Mouse (Mus musculus): ENCODE results near the gene Dlgap4. TPM values are rescaled to one million over a fixed set of nuclear protein-coding genes. Genes with fewer than 3 reads are reported as not detected.

Gene Dlgap4
- polyA plus RNA-seq, 1 experiment from 2014 or later, result 50.0 TPM

DNA sequence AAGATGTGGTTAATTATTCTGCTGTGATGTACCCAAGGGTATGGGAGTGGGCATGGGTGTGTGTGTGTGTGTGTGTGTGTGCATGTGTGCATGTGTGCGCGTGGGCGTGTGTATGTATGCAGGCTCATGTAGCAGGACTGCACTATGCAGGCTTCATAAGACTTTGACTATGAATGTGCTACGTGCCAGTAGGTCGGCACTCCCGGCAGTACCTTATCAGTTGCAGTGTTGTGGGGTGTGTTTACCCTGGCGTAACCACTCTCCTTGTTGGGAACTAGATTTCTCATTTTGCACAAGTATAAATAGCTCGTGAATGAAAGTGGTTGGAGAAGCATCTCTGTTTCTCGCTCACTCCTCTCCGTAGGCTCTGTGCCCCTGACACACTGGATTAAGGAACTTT is 30.6 kb upstream of the Dlgap4 start:
- peaks cover 5% of the 10 kb centered on the region; the same call in 1 of the 2 replicates for H3K27me3 ChIP-seq (replicated peaks; ENCODE audit: control insufficient read depth, insufficient read depth, low read length)
- H3K27ac ChIP-seq (ENCODE audit: low read depth, low read length), result no peak overlapping the region
- H3K4me3 ChIP-seq (ENCODE audit: low read depth, low read length), result no peak overlapping the region
- DNase-seq (ENCODE audit: low spot score), result no peak
- no peaks in the 10 kb centered on the region for H3K9me3 ChIP-seq (ENCODE audit: control insufficient read depth, low read length)
- H3K9ac ChIP-seq (ENCODE audit: low read depth, low read length), result no peak overlapping the region
- 70% methylated on average over 10 of the region's 10 CpGs for WGBS
- H3K36me3 ChIP-seq (ENCODE audit: control insufficient read depth, insufficient read depth, low read length), result no peaks in the 10 kb centered on the region
- no peak overlapping the region for H3K4me2 ChIP-seq
- no peaks in the 10 kb centered on the region for H3K4me1 ChIP-seq (replicated peaks; ENCODE audit: control insufficient read depth, insufficient read depth, low read length)
- no peak for ATAC-seq (replicated peaks; ENCODE audit: low FRiP score)

DNA sequence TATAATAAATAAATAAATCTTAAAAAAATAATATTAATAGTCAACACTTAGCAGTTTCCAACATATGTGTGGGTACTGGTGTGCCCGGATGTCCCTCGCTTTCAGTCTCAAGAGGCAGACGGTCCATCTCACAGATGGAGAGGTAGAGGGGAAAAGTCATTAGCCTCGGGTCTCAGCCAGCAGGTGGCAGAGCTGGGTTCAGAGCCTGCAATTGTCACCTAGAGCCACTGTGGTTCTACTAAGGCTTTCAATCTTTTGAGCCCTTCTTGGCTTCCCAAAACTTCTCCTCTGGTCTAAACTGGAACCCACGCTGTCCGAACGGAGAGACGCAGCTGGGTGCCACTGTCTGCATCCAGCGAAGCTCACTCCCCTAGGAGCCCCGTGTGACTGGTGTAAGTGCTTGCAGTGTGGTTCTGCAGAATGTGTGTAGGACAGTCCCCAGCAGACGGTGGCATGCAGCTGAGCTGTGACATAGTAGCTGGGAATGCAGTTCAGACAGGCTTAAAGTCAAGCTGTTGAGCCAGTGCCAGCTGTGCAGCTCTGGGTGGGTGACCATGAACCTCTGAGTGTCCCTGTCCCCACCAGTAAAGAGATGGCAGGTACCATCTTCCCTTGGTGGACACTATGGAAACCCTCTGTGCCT is 29.2 kb upstream of the Dlgap4 start:
- Histone ChIP-seq H3K27me3 (replicated peaks; ENCODE audit: control insufficient read depth, insufficient read depth, low read length) (peaks cover 5% of the 10 kb centered on the region; the same call in 1 of the 2 replicates), H3K9ac (ENCODE audit: low read depth, low read length) (no peak overlapping the region), H3K4me3 (ENCODE audit: low read depth, low read length) (no peak overlapping the region), H3K4me1 (replicated peaks; ENCODE audit: control insufficient read depth, insufficient read depth, low read length) (no peaks in the 10 kb centered on the region), H3K27ac (ENCODE audit: low read depth, low read length) (no peak overlapping the region), H3K36me3 (ENCODE audit: control insufficient read depth, insufficient read depth, low read length) (no peaks in the 10 kb centered on the region), H3K9me3 (ENCODE audit: control insufficient read depth, low read length) (no peaks in the 10 kb centered on the region), H3K4me2 (no peak overlapping the region)
- DNase-seq (ENCODE audit: low spot score) (no peak), ATAC-seq (replicated peaks; ENCODE audit: low FRiP score) (no peak)
- 53% methylated on average over 11 of the region's 11 CpGs for WGBS

DNA sequence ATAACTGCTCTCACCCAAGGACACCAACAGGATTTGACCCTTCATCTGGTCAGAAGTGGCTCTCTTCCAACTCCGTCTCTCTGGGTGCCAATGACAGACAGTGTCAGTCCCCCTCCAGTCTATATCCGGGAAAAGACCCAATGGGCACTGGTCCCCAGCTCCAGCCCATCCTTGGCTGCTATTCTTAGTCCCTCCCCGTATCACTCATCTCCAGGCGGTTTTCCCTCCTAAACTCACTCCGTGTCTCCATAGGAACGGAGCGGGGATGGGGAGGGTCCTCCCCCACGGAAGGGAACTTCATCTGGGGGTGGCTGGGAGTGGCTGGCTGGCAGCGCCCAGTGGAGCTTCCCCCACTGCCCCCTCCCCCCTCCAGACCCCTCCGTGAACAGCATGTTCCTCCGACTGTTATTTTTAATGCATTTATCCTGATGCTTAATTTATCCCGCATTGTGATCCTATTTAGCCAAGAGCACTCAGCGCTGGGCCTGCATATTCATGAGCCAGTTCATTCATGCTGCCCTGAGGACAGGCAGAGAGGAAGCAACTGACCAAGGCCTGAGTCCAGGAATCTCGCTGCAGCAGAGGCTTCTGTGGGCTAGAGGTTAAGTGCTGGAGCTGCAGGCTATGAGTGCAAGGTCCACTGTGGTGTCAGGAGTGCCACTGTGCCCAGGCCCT is 28.6 kb upstream of the Dlgap4 start:
- H3K4me2 ChIP-seq, result no peak overlapping the region
- no peak for DNase-seq (ENCODE audit: low spot score)
- 55% methylated on average over 14 of the region's 14 CpGs for WGBS
- H3K4me3 ChIP-seq (ENCODE audit: low read depth, low read length), result no peak overlapping the region
- no peak overlapping the region for H3K9ac ChIP-seq (ENCODE audit: low read depth, low read length)
- H3K4me1 ChIP-seq (replicated peaks; ENCODE audit: control insufficient read depth, insufficient read depth, low read length), result no peaks in the 10 kb centered on the region
- ATAC-seq (replicated peaks; ENCODE audit: low FRiP score), result no peak
- H3K27me3 ChIP-seq (replicated peaks; ENCODE audit: control insufficient read depth, insufficient read depth, low read length), result peaks cover 5% of the 10 kb centered on the region; the same call in 1 of the 2 replicates
- H3K36me3 ChIP-seq (ENCODE audit: control insufficient read depth, insufficient read depth, low read length), result no peaks in the 10 kb centered on the region
- H3K27ac ChIP-seq (ENCODE audit: low read depth, low read length), result no peak overlapping the region
- H3K9me3 ChIP-seq (ENCODE audit: control insufficient read depth, low read length), result no peaks in the 10 kb centered on the region

DNA sequence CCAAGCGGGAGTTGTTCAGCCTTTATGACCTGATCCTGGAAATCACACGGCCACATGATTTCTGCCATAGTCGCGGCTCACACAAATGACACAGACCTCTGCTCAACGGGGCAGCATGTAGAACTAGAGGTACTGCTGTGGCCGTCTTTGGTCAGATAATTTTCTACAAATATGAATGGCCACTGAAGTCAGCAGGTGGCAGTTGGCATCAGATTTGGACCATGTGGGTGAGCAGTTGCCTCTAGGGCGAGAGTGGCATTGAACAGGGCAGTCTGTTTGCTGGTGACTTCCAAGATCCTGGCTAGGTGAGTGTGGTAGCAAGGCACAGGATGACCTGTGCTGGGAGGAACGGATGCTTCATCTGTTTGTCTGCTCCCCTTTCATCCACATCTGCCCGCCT is 24.0 kb upstream of the Dlgap4 start:
- no peak overlapping the region for H3K9ac ChIP-seq (ENCODE audit: low read depth, low read length)
- H3K4me2 ChIP-seq, result no peak overlapping the region
- H3K36me3 ChIP-seq (ENCODE audit: control insufficient read depth, insufficient read depth, low read length), result no peaks in the 10 kb centered on the region
- no peak for ATAC-seq (replicated peaks; ENCODE audit: low FRiP score)
- no peak overlapping the region for H3K27ac ChIP-seq (ENCODE audit: low read depth, low read length)
- DNase-seq (ENCODE audit: low spot score), result no peak
- H3K4me3 ChIP-seq (ENCODE audit: low read depth, low read length), result no peak overlapping the region
- 90% methylated on average over 9 of the region's 9 CpGs for WGBS
- H3K9me3 ChIP-seq (ENCODE audit: control insufficient read depth, low read length), result no peaks in the 10 kb centered on the region
- H3K4me1 ChIP-seq (replicated peaks; ENCODE audit: control insufficient read depth, insufficient read depth, low read length), result no peaks in the 10 kb centered on the region
- H3K27me3 ChIP-seq (replicated peaks; ENCODE audit: control insufficient read depth, insufficient read depth, low read length), result no peaks in the 10 kb centered on the region

DNA sequence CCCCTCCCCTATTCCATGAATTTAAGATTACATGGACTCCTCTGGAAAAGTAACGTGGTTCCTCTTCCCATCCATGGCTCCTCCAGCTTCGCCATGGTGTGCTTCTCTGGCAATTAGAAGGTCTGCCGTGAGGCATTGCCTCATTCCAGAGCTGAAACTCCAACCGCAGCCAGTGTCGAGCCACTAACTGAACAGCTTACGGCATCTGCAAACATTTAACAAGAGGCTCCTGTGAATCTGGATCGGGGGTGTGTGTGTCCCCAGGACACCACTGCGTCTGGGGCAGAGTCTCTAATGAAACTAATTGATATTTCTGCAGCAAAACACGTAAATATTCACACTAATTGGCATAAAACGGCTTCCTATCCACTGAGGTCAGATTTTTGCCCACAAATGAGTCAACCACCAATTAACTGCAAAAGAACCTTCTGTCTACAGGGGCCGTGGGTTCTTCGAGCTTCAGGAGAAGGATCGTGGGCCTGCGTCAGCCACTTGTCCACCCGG is 18.5 kb upstream of the Dlgap4 start:
- ATAC-seq (replicated peaks; ENCODE audit: low FRiP score), result no peak
- WGBS, result 65% methylated on average over 15 of the region's 15 CpGs
- no peaks in the 10 kb centered on the region for H3K27me3 ChIP-seq (replicated peaks; ENCODE audit: control insufficient read depth, insufficient read depth, low read length)
- no peaks in the 10 kb centered on the region for H3K4me1 ChIP-seq (replicated peaks; ENCODE audit: control insufficient read depth, insufficient read depth, low read length)
- H3K4me2 ChIP-seq, result no peak overlapping the region
- no peak overlapping the region for H3K27ac ChIP-seq (ENCODE audit: low read depth, low read length)
- no peaks in the 10 kb centered on the region for H3K9me3 ChIP-seq (ENCODE audit: control insufficient read depth, low read length)
- no peak for DNase-seq (ENCODE audit: low spot score)
- H3K4me3 ChIP-seq (ENCODE audit: low read depth, low read length), result no peak overlapping the region
- H3K36me3 ChIP-seq (ENCODE audit: control insufficient read depth, insufficient read depth, low read length), result no peaks in the 10 kb centered on the region
- no peak overlapping the region for H3K9ac ChIP-seq (ENCODE audit: low read depth, low read length)

DNA sequence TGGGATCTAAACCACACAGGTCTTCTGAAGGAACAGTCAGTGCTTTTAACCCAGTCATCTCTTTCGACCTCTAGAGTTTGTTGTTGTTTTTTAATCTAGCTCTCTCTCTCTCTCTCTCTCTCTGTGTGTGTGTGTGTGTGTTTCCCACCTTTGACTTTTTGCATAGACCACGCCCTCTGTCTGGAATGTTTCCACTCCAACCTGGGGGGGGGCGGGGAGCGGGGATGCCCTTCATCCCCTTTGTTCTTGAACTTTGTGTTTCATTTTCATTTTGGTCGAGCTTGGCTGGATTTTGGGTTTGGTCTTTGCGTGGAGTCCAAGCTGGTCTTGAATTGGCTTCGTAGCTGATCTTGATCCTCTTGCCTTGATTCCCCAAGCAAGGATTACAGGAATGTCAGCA is 10.9 kb upstream of the Dlgap4 start:
- DNase-seq (ENCODE audit: low spot score) (no peak), ATAC-seq (replicated peaks; ENCODE audit: low FRiP score) (no peak)
- Histone ChIP-seq H3K9me3 (ENCODE audit: control insufficient read depth, low read length) (no peaks in the 10 kb centered on the region), H3K27me3 (replicated peaks; ENCODE audit: control insufficient read depth, insufficient read depth, low read length) (no peaks in the 10 kb centered on the region), H3K27ac (ENCODE audit: low read depth, low read length) (no peak overlapping the region), H3K36me3 (ENCODE audit: control insufficient read depth, insufficient read depth, low read length) (no peaks in the 10 kb centered on the region), H3K4me2 (no peak overlapping the region), H3K4me3 (ENCODE audit: low read depth, low read length) (no peak overlapping the region), H3K9ac (ENCODE audit: low read depth, low read length) (no peak overlapping the region), H3K4me1 (replicated peaks; ENCODE audit: control insufficient read depth, insufficient read depth, low read length) (no peaks in the 10 kb centered on the region)
- 68% methylated on average over 7 of the region's 7 CpGs for WGBS

DNA sequence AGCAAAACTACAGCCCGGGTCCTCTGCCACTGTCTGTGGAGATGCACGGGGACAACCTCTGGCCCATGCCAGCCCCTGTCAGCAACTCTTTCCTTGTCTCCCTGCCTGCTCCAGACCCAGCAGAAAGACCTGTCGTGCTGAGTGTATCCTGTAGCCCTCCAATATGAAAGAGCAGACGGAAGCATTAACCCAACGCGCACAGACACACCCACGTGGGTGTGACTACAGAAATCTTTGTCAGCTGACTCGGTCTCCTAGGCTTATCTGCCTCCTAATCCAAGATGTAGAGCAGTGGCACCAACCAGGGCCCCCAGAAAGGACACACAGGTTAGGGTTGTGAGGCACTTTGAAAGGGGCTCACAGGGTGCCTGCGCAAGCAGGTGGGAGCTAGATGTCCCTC is 9.8 kb upstream of the Dlgap4 start:
- no peak overlapping the region for H3K4me3 ChIP-seq (ENCODE audit: low read depth, low read length)
- H3K9ac ChIP-seq (ENCODE audit: low read depth, low read length), result no peak overlapping the region
- DNase-seq (ENCODE audit: low spot score) (no peak), ATAC-seq (replicated peaks; ENCODE audit: low FRiP score) (no peak)
- 73% methylated on average over 9 of the region's 9 CpGs for WGBS
- H3K4me1 ChIP-seq (replicated peaks; ENCODE audit: control insufficient read depth, insufficient read depth, low read length), result no peaks in the 10 kb centered on the region
- no peak overlapping the region for H3K27ac ChIP-seq (ENCODE audit: low read depth, low read length)
- H3K36me3 ChIP-seq (ENCODE audit: control insufficient read depth, insufficient read depth, low read length), result no peaks in the 10 kb centered on the region
- H3K27me3 ChIP-seq (replicated peaks; ENCODE audit: control insufficient read depth, insufficient read depth, low read length), result peaks cover 8% of the 10 kb centered on the region
- H3K4me2 ChIP-seq, result no peak overlapping the region
- H3K9me3 ChIP-seq (ENCODE audit: control insufficient read depth, low read length), result no peaks in the 10 kb centered on the region

DNA sequence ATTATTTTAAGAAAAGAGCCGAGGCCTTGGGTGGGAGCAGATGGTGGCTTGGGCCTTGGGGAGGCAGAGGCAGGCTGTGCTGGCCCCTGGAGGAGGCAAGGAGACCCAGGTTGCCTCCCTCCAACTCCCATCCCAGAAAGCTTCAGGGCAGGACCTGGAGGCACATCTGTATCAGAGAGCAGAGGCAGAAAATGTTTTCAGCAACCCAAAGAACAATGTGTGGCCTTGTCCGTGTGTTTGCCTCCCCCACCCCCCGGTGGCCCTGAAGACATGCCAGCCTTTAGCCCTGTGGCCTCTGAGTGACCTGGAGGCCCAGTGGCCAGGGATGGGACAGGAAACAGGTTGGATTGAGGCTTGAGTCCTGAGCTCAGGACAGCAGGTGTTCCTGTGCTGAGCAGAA is 8.4 kb upstream of the Dlgap4 start:
- H3K27ac ChIP-seq (ENCODE audit: low read depth, low read length), result no peak overlapping the region
- H3K36me3 ChIP-seq (ENCODE audit: control insufficient read depth, insufficient read depth, low read length), result no peaks in the 10 kb centered on the region
- DNase-seq (ENCODE audit: low spot score), result no peak
- no peak overlapping the region for H3K4me2 ChIP-seq
- H3K9ac ChIP-seq (ENCODE audit: low read depth, low read length), result no peak overlapping the region
- peaks cover 19% of the 10 kb centered on the region for H3K27me3 ChIP-seq (replicated peaks; ENCODE audit: control insufficient read depth, insufficient read depth, low read length)
- ATAC-seq (replicated peaks; ENCODE audit: low FRiP score), result no peak
- H3K4me1 ChIP-seq (replicated peaks; ENCODE audit: control insufficient read depth, insufficient read depth, low read length), result no peaks in the 10 kb centered on the region
- WGBS, result 55% methylated on average over 3 of the region's 3 CpGs
- no peak overlapping the region for H3K4me3 ChIP-seq (ENCODE audit: low read depth, low read length)
- H3K9me3 ChIP-seq (ENCODE audit: control insufficient read depth, low read length), result no peaks in the 10 kb centered on the region

DNA sequence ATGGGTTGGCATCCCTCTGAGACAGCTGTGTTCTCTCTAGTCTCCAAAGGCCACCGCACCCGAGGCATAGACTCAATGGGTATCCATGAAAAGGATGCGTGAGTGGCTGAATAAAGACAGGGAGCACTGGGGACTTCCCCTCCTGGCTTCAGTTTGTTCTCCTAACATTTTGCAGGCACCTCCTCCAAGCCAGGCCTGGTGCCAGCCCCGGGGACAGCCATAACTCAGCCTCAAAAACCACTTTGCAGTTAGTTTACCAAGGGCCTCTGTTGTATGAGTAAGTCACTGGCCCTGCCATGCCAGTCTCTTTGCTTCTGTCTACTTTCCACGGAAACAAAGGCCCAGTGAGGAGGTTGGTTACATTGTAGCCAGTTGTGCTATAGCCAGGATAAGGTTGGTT is 7.5 kb upstream of the Dlgap4 start:
- Histone ChIP-seq H3K9ac (ENCODE audit: low read depth, low read length) (no peak overlapping the region), H3K4me3 (ENCODE audit: low read depth, low read length) (no peak overlapping the region), H3K27ac (ENCODE audit: low read depth, low read length) (no peak overlapping the region), H3K4me1 (replicated peaks; ENCODE audit: control insufficient read depth, insufficient read depth, low read length) (no peaks in the 10 kb centered on the region), H3K27me3 (replicated peaks; ENCODE audit: control insufficient read depth, insufficient read depth, low read length) (peaks cover 20% of the 10 kb centered on the region), H3K36me3 (ENCODE audit: control insufficient read depth, insufficient read depth, low read length) (no peaks in the 10 kb centered on the region), H3K4me2 (no peak overlapping the region), H3K9me3 (ENCODE audit: control insufficient read depth, low read length) (no peaks in the 10 kb centered on the region)
- WGBS, result 77% methylated on average over 5 of the region's 5 CpGs
- ATAC-seq (replicated peaks; ENCODE audit: low FRiP score), result no peak
- DNase-seq (ENCODE audit: low spot score), result no peak
